Mouse (Mus musculus) heart, postnatal 36 days (tissue): ENCODE data around the gene Ankrd9. TPM values are rescaled to one million over a fixed set of nuclear protein-coding genes. Genes with fewer than 3 reads are reported as not detected.

Experiments
- total RNA-seq, 2 experiments: library from RNA; stranded (reverse); gene quantifications; 2 replicates each; pipeline ENCODE4 v1.2.3; 2021

Gene Ankrd9
- total RNA-seq, 2 experiments from 2014 or later, result 67.9 to 85.3 TPM

Other genes starting within 250 kb of the Ankrd9 start
- 10 to 100 TPM; 28.2 to 32.0 TPM for gene Wdr20, start 241.1 kb downstream of the Ankrd9 start, total RNA-seq
- gene Mok, start 138.1 kb downstream of the Ankrd9 start, total RNA-seq, result 1 to 10 TPM in 1 of 2 experiments, under 1 TPM in 1; 0.75 to 1.1 TPM
- gene Zfp839, start 128.8 kb downstream of the Ankrd9 start, total RNA-seq, result 10 to 100 TPM; 11.1 to 11.7 TPM
- 10 to 100 TPM; 34.2 to 34.8 TPM for gene Cinp, start 89.9 kb downstream of the Ankrd9 start, total RNA-seq
- gene Tecpr2, start 89.8 kb downstream of the Ankrd9 start, total RNA-seq, result 1 to 10 TPM; 5.1 to 5.6 TPM
- gene Rcor1, start 60.3 kb upstream of the Ankrd9 start, total RNA-seq, result 10 to 100 TPM; 15.0 to 16.0 TPM
- 10 to 100 TPM; 12.0 to 12.6 TPM for gene Traf3, start 187.3 kb upstream of the Ankrd9 start, total RNA-seq
- not detected for gene 4930595D18Rik, start 205.5 kb upstream of the Ankrd9 start, total RNA-seq